Mouse (Mus musculus) kidney, adult 2 months (tissue): ENCODE measurements around the gene Prkn.

ENCODE experiments used
- CTCF ChIP-seq: fragments of 200-500 bp; conservative IDR thresholded peaks from 2 replicates; pipeline ENCODE4 v1.5.1; 2011; ENCODE audit warnings: low read depth, mild to moderate bottlenecking, control low read depth, low read length, moderate library complexity, mixed read lengths; ENCODE audit not compliant: insufficient read depth, insufficient read length
- POLR2A ChIP-seq: fragments of 200-500 bp; IDR thresholded peaks from one replicate; pipeline ENCODE4 v1.6.1; 2011; ENCODE audit warnings: low read depth, low read length, control low read depth

- TF ChIP-seq CTCF (no peak), POLR2A (no peak)
These were observed 96.5 kb downstream of the Prkn start for GRCm38 (mm10) chr17:10936698-10937097.
